Mouse (Mus musculus) heart, adult 2 months (tissue): ENCODE measurements around the gene Cox20. TPM values are rescaled to one million over a fixed set of nuclear protein-coding genes. Genes with fewer than 3 reads are reported as not detected.
"Not testable (repeated sequence)": the region's sequence is repeated elsewhere in the genome, so short reads cannot be mapped to it uniquely, and the experiment has no call there.

ENCODE experiments used
- DNase-seq, 2 experiments: peaks; one replicate each; pipeline ENCODE4 v3.0.0; 2021
- H3K27ac ChIP-seq: fragments of 200-600 bp; 2 replicates; pipeline ENCODE4 v1.8.1; 2022
- H3K27me3 ChIP-seq: fragments of 200-500 bp; 2 replicates; pipeline ENCODE4 v1.6.1; 2012; ENCODE audit warnings: mild to moderate bottlenecking, low read length, inconsistent platforms, mixed read lengths; ENCODE audit not compliant: control insufficient read depth, insufficient read depth
- H3K36me3 ChIP-seq: fragments of 200-500 bp; 2 replicates; pipeline ENCODE4 v1.6.1; 2012; ENCODE audit warnings: low read length, inconsistent platforms; ENCODE audit not compliant: control insufficient read depth, insufficient read depth
- H3K4me1 ChIP-seq: fragments of 200-500 bp; 2 replicates; pipeline ENCODE4 v1.6.1; 2011; ENCODE audit warnings: low read length; ENCODE audit not compliant: control insufficient read depth, insufficient read depth
- H3K4me3 ChIP-seq: fragments of 200-600 bp; 2 replicates; pipeline ENCODE4 v1.8.1; 2022
- H3K79me2 ChIP-seq: fragments of 200-500 bp; replicated peaks from 2 replicates; pipeline ENCODE4 v1.6.1; 2012; ENCODE audit warnings: mild to moderate bottlenecking, inconsistent platforms, low read length, moderate library complexity, mixed read lengths; ENCODE audit not compliant: control insufficient read depth, insufficient read depth
- H3K9ac ChIP-seq: fragments of 200-500 bp; 2 replicates; pipeline ENCODE4 v1.6.1; 2012; ENCODE audit warnings: low read depth, mild to moderate bottlenecking, control low read depth, inconsistent platforms, low read length, mixed read lengths
- CTCF ChIP-seq: fragments of 200-600 bp; IDR thresholded peaks from 2 replicates; pipeline ENCODE4 v1.8.1; 2022; ENCODE audit warnings: antibody characterized with exemption, mild to moderate bottlenecking, moderate library complexity
- EP300 ChIP-seq: fragments of 200-500 bp; IDR thresholded peaks from 2 replicates; pipeline ENCODE4 v1.6.1; 2011; ENCODE audit warnings: low read depth, low read length, control low read depth; ENCODE audit not compliant: insufficient read depth
- POLR2A ChIP-seq: fragments of 200-500 bp; IDR thresholded peaks from 2 replicates; pipeline ENCODE4 v1.6.1; 2011; ENCODE audit warnings: mild to moderate bottlenecking, low read depth, low read length, control low read depth; ENCODE audit not compliant: insufficient read depth
- WGBS: fragments of 180-500 bp; shearing (Covaris S2); methylation state at CpG from one replicate; pipeline ENCODE4 v1.1.7; 2018; 5-methylcytosine and 5-hydroxymethylcytosine counted together
- intact Hi-C: fragments of 180-260 bp; cut with DNase I; formaldehyde crosslinking; loops from one replicate; pipeline ENCODE4 v1.15.1; 2025
- polyA plus RNA-seq: library from polyadenylated mRNA; depleted of rRNA; stranded (reverse); fragments of >200 nt; gene quantifications from 2 replicates; pipeline ENCODE4 v1.2.3, GENCODE M21; 2012
- total RNA-seq, 2 experiments: library from RNA; stranded (reverse); gene quantifications; 2 replicates each; pipeline ENCODE4 v1.2.3; 2021

Cox20 gene
- total and polyA plus RNA-seq, 3 experiments = 54.7 to 105 (median 102) TPM

GRCm38 (mm10) chr1:178283946-178284720 lies 34.8 kb upstream of the Cox20 start:
- no peaks in the 10 kb centered on the region for H3K4me1 ChIP-seq
- H3K27ac ChIP-seq = no peak overlapping the region
- no peaks in the 10 kb centered on the region for H3K36me3 ChIP-seq
- H3K9ac ChIP-seq = no peak overlapping the region
- DNase-seq = no peak
- WGBS = 68% methylated on average over 2 of the region's 2 CpGs
- no peaks in the 10 kb centered on the region for H3K79me2 ChIP-seq
- no peak overlapping the region for H3K4me3 ChIP-seq
- intact Hi-C loops = no loop called here
- H3K27me3 ChIP-seq = no peaks in the 10 kb centered on the region
- TF ChIP-seq POLR2A = no peak
- no peak for TF ChIP-seq CTCF
- TF ChIP-seq EP300 = no peak

- TF ChIP-seq CTCF (no peak), EP300 (no peak), POLR2A (no peak)
- Histone ChIP-seq H3K9ac (no peak overlapping the region), H3K27ac (no peak overlapping the region), H3K4me3 (no peak overlapping the region), H3K4me1 (no peaks in the 10 kb centered on the region), H3K36me3 (no peaks in the 10 kb centered on the region), H3K27me3 (no peaks in the 10 kb centered on the region), H3K79me2 (no peaks in the 10 kb centered on the region)
- 59% methylated on average over 8 of the region's 8 CpGs for WGBS
- intact Hi-C loops = no loop called here
- no peak for DNase-seq
Measured at GRCm38 (mm10) chr1:178287601-178288176, 31.2 kb upstream of the Cox20 start.

GRCm38 (mm10) chr1:178291716-178292115 lies 27.2 kb upstream of the Cox20 start:
- no peak for DNase-seq
- Histone ChIP-seq H3K27ac (no peak overlapping the region), H3K9ac (no peak overlapping the region), H3K27me3 (no peaks in the 10 kb centered on the region), H3K4me1 (no peaks in the 10 kb centered on the region), H3K4me3 (no peak overlapping the region), H3K36me3 (no peaks in the 10 kb centered on the region), H3K79me2 (no peaks in the 10 kb centered on the region)
- intact Hi-C loops = no loop called here
- 64% methylated on average over 3 of the region's 3 CpGs for WGBS
- TF ChIP-seq EP300 (no peak), POLR2A (no peak), CTCF (no peak)

- intact Hi-C loops = no loop called here
- Histone ChIP-seq H3K27ac (no peak overlapping the region), H3K4me3 (no peak overlapping the region), H3K4me1 (no peaks in the 10 kb centered on the region), H3K36me3 (no peaks in the 10 kb centered on the region), H3K27me3 (no peaks in the 10 kb centered on the region), H3K79me2 (no peaks in the 10 kb centered on the region), H3K9ac (no peak overlapping the region)
- no peak for DNase-seq
- no peak for TF ChIP-seq POLR2A
- TF ChIP-seq EP300 = no peak
- no peak for TF ChIP-seq CTCF
- 95% methylated on average over 1 of the region's 1 CpGs for WGBS
Measured at GRCm38 (mm10) chr1:178294051-178294450, 24.9 kb upstream of the Cox20 start.

- H3K36me3 ChIP-seq, H3K79me2 ChIP-seq, DNase-seq, H3K4me1 ChIP-seq, H3K27me3 ChIP-seq, H3K9ac ChIP-seq, H3K4me3 ChIP-seq, H3K27ac ChIP-seq: not testable (repeated sequence)
- WGBS = 90% methylated on average over 2 of the region's 2 CpGs
- intact Hi-C loops = loop anchor here (5.0 to 10.0 kb wide), 2 partner anchors 94 to 356 kb away; no protein-coding TSS in a partner anchor
Measured at GRCm38 (mm10) chr1:178301261-178301660, 17.7 kb upstream of the Cox20 start.

GRCm38 (mm10) chr1:178303425-178303824 lies 15.5 kb upstream of the Cox20 start:
- DNase-seq = peak; percentile 62 to 77
- Histone ChIP-seq H3K4me1 (no peaks in the 10 kb centered on the region), H3K36me3 (no peaks in the 10 kb centered on the region), H3K27me3 (no peaks in the 10 kb centered on the region), H3K4me3 (no peak overlapping the region), H3K27ac (no peak overlapping the region), H3K79me2 (no peaks in the 10 kb centered on the region), H3K9ac (no peak overlapping the region)
- TF ChIP-seq EP300 (no peak), CTCF (peak; percentile 91), POLR2A (no peak)
- WGBS = 16% methylated on average over 3 of the region's 3 CpGs
- intact Hi-C loops = loop anchor here (1.0 to 10.0 kb wide), 3 partner anchors 96 to 359 kb away; no protein-coding TSS in a partner anchor
